Mouse (Mus musculus) embryonic stem cell, embryonic (primary cell): ENCODE data around the gene Snx20.

Experiments
- CTCF ChIA-PET, 4 experiments: fragments of 300-600 bp in 2 of 4; fragments of 350-600 bp in 2 of 4; sonication (Branson Sonifier 250); formaldehyde crosslinking; loops; one replicate each; lab custom pipeline; 2022; ENCODE audit warnings: inconsistent platforms in 2 of 4; lab: Charles Lee
- POLR2A ChIA-PET, 4 experiments: fragments of 300-600 bp in 2 of 4; fragments of 350-600 bp in 2 of 4; sonication (Branson Sonifier 250); formaldehyde crosslinking; loops; one replicate each; lab custom pipeline; 2022; ENCODE audit warnings: antibody characterized with exemption in 4 of 4, inconsistent platforms in 1 of 4; lab: Charles Lee

Snx20 gene

GRCm38 (mm10) chr8:88588205-88588889, 47.6 kb downstream of the Snx20 start:
- POLR2A ChIA-PET: no interaction called here
- CTCF ChIA-PET: interaction anchor here in 1 of 4 experiments (0.6 kb wide), 1 partner anchor 115 kb away, joined by 4 read pairs; no protein-coding TSS in a partner anchor

GRCm38 (mm10) chr8:88583863-88584262, 52.1 kb downstream of the Snx20 start:
- POLR2A ChIA-PET: interaction anchor here in 2 of 4 experiments (0.6 to 1.7 kb wide), 2 partner anchors 8 to 63 kb away, joined by 3 to 5 read pairs; no protein-coding TSS in a partner anchor
- CTCF ChIA-PET: interaction anchor here in 1 of 4 experiments (0.7 kb wide), 1 partner anchor 221 kb away, joined by 4 read pairs; no protein-coding TSS in a partner anchor

GRCm38 (mm10) chr8:88580785-88581184, 55.1 kb downstream of the Snx20 start:
- ChIA-PET POLR2A (no interaction called here), CTCF (interaction anchor here in 2 of 4 experiments (0.5 to 0.6 kb wide), 2 partner anchors 401 to 1046 kb away, joined by 3 read pairs; no protein-coding TSS in a partner anchor)

GRCm38 (mm10) chr8:88579668-88580330, 56.1 kb downstream of the Snx20 start:
- ChIA-PET CTCF (interaction anchor here in 1 of 4 experiments (0.7 kb wide), 1 partner anchor 178 kb away, joined by 3 read pairs; no protein-coding TSS in a partner anchor), POLR2A (interaction anchor here in 1 of 4 experiments (1.1 kb wide), 1 partner anchor 9 kb away, joined by 4 read pairs; no protein-coding TSS in a partner anchor)

- POLR2A ChIA-PET: interaction anchor here in 1 of 4 experiments (1.1 to 1.4 kb wide), 2 partner anchors 8 to 40 kb away, joined by 3 to 4 read pairs; no protein-coding TSS in a partner anchor
- CTCF ChIA-PET: interaction anchor here in 1 of 4 experiments (0.7 kb wide), 1 partner anchor 178 kb away, joined by 3 read pairs; no protein-coding TSS in a partner anchor
Observed at GRCm38 (mm10) chr8:88579246-88579645, 56.7 kb downstream of the Snx20 start.

GRCm38 (mm10) chr8:88578413-88579175, 57.3 kb downstream of the Snx20 start:
- CTCF ChIA-PET: interaction anchor here in 3 of 4 experiments (0.6 to 1.0 kb wide), 3 partner anchors 11 to 179 kb away, joined by 3 read pairs; no protein-coding TSS in a partner anchor
- POLR2A ChIA-PET: interaction anchor here in 1 of 4 experiments (1.4 kb wide), 1 partner anchor 39 kb away, joined by 3 read pairs; no protein-coding TSS in a partner anchor

- CTCF ChIA-PET: interaction anchor here in 2 of 4 experiments (0.6 to 1.0 kb wide), 2 partner anchors 10 to 30 kb away, joined by 3 read pairs; no protein-coding TSS in a partner anchor
- POLR2A ChIA-PET: no interaction called here
Observed at GRCm38 (mm10) chr8:88577666-88578065, 58.3 kb downstream of the Snx20 start.
